Mouse (Mus musculus): ENCODE results near the gene Zfp580. TPM values are rescaled to one million over a fixed set of nuclear protein-coding genes. Genes with fewer than 3 reads are reported as not detected.
"Not testable (repeated sequence)": the region's sequence is repeated elsewhere in the genome, so short reads cannot be mapped to it uniquely, and the experiment has no call there.

The Zfp580 gene
- total RNA-seq, 1 experiment from 2014 or later: 10.0 TPM

GRCm38 (mm10) chr7:5062360-5063001, 11.1 kb downstream of the Zfp580 start:
- peak; percentile 85 for DNase-seq

GRCm38 (mm10) chr7:5064886-5065285, 13.5 kb downstream of the Zfp580 start:
- no peak for DNase-seq

GRCm38 (mm10) chr7:5073586-5073985, 22.2 kb downstream of the Zfp580 start:
- DNase-seq: no peak

GRCm38 (mm10) chr7:5074984-5075383, 23.6 kb downstream of the Zfp580 start:
- no peak for DNase-seq

- no peak for DNase-seq
Observed at GRCm38 (mm10) chr7:5076931-5077330, 25.6 kb downstream of the Zfp580 start.

- not testable (repeated sequence) for DNase-seq
Observed at GRCm38 (mm10) chr7:5079365-5080009, 28.1 kb downstream of the Zfp580 start.

GRCm38 (mm10) chr7:5080010-5080751, 28.8 kb downstream of the Zfp580 start, which contains the start of gene Epn1:
Gene Epn1 (plus strand): TSS chr7:5080235.
- DNase-seq: peak; percentile 98

- DNase-seq: no peak
Observed at GRCm38 (mm10) chr7:5080815-5081214, 29.5 kb downstream of the Zfp580 start.

- no peak for DNase-seq
Observed at GRCm38 (mm10) chr7:5081241-5081640, 29.9 kb downstream of the Zfp580 start.

- DNase-seq: no peak
Observed at GRCm38 (mm10) chr7:5081939-5082338, 30.6 kb downstream of the Zfp580 start.

- DNase-seq: peak; percentile 40
Observed at GRCm38 (mm10) chr7:5083325-5084105, 32.2 kb downstream of the Zfp580 start.

- DNase-seq: no peak
Observed at GRCm38 (mm10) chr7:5085512-5085911, 34.2 kb downstream of the Zfp580 start.

GRCm38 (mm10) chr7:5086921-5087440, 35.6 kb downstream of the Zfp580 start:
- no peak for DNase-seq

- DNase-seq: no peak
Observed at GRCm38 (mm10) chr7:5087886-5088285, 36.5 kb downstream of the Zfp580 start.

GRCm38 (mm10) chr7:5089853-5090252, 38.5 kb downstream of the Zfp580 start:
- no peak for DNase-seq

GRCm38 (mm10) chr7:5091008-5091728, 39.8 kb downstream of the Zfp580 start:
- peak; percentile 43 for DNase-seq

GRCm38 (mm10) chr7:5092381-5092780, 41.0 kb downstream of the Zfp580 start:
- no peak for DNase-seq

GRCm38 (mm10) chr7:5092831-5093510, 41.6 kb downstream of the Zfp580 start:
- DNase-seq: no peak

GRCm38 (mm10) chr7:5098769-5099168, 47.4 kb downstream of the Zfp580 start:
- DNase-seq: no peak

GRCm38 (mm10) chr7:5099796-5100195, 48.5 kb downstream of the Zfp580 start:
- no peak for DNase-seq

Data from adrenal gland, postnatal 14 days (tissue).